Mouse (Mus musculus) liver, embryonic 15.5 days (tissue): ENCODE measurements around the gene Gnas. TPM values are rescaled to one million over a fixed set of nuclear protein-coding genes. Genes with fewer than 3 reads are reported as not detected.
A peak's percentile ranks its signal among the peaks of the same experiment; 100 is the strongest.

ENCODE experiments used
- ATAC-seq: fragments of 200-750 bp; cut with Nextera tagmentation; 2 replicates; pipeline ENCODE4 v1.8.0; 2017; ENCODE audit warnings: moderate number of reproducible peaks, mild to moderate bottlenecking, moderate library complexity; ENCODE audit not compliant: insufficient read depth
- H3K27ac ChIP-seq: fragments of 300-500 bp; sonication (generic); replicated peaks from 2 replicates; pipeline ENCODE4 v1.5.1; 2015; ENCODE audit warnings: mild to moderate bottlenecking, inconsistent platforms
- H3K27me3 ChIP-seq: fragments of 300-500 bp; sonication (generic); 2 replicates; pipeline ENCODE4 v1.6.1; 2015; ENCODE audit warnings: mild to moderate bottlenecking, inconsistent platforms
- H3K36me3 ChIP-seq: fragments of 300-500 bp; sonication (generic); replicated peaks from 2 replicates; pipeline ENCODE4 v1.6.1; 2015; ENCODE audit warnings: moderate library complexity, mild to moderate bottlenecking, inconsistent platforms
- H3K4me1 ChIP-seq: fragments of 300-500 bp; sonication (generic); replicated peaks from 2 replicates; pipeline ENCODE4 v1.6.1; 2015; ENCODE audit warnings: inconsistent platforms
- H3K4me2 ChIP-seq: fragments of 300-500 bp; sonication (generic); 2 replicates; pipeline ENCODE4 v1.6.1; 2015; ENCODE audit warnings: moderate library complexity, mild to moderate bottlenecking, inconsistent platforms
- H3K4me3 ChIP-seq: fragments of 300-500 bp; sonication (generic); replicated peaks from 2 replicates; pipeline ENCODE4 v1.5.1; 2015; ENCODE audit warnings: mild to moderate bottlenecking, inconsistent platforms
- H3K9ac ChIP-seq: fragments of 300-500 bp; sonication (generic); 2 replicates; pipeline ENCODE4 v1.6.1; 2015; ENCODE audit warnings: moderate library complexity, mild to moderate bottlenecking, inconsistent platforms
- H3K9me3 ChIP-seq: fragments of 300-500 bp; sonication (generic); replicated peaks from 2 replicates; pipeline ENCODE4 v1.6.1; 2016; ENCODE audit warnings: inconsistent platforms
- WGBS: fragments of 180-500 bp; shearing (Covaris S2); methylation state at CpG from one replicate; pipeline ENCODE4 v1.1.7; 2015; ENCODE audit warnings: mixed read lengths; ENCODE audit not compliant: insufficient replicate concordance; 5-methylcytosine and 5-hydroxymethylcytosine counted together
- polyA plus RNA-seq: library from polyadenylated mRNA; unstranded; fragments of >200 nt; fragmentation: Nextera tagmentation; extraction: Ambion mirVana; gene quantifications from 2 replicates; pipeline ENCODE4 v1.2.1, GENCODE M21; 2015

Gnas gene
- polyA plus RNA-seq, result 323 and 336 TPM in 2 replicates

DNA sequence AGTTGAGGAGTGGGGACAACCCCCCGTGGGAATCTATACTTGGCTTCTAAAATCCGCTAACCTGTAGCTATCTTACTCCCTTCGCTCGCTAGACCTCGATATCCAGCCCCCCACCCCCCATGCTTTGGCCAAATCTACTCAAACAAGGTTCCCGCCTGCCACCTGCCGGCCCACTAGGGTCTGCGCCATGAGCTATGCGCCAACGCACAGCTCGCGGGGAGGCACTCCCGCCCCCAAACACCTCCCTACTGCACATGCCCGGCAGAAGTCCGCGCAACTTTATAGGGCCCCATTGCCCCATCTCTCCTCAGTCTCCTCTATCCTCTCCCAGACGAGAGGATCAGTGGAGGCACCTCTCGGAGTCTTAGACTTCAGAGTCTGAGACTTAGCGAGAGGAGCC lies at the start of gene Gnas:
Gnas (plus strand) TSS at position 310 of the 400 bp plus-strand sequence.
- ATAC-seq, result no peak
- no peak within 1 kb of the TSS for H3K9ac ChIP-seq
- H3K36me3 ChIP-seq, result peaks cover 79% of the 10 kb centered on the region
- H3K27ac ChIP-seq, result no peak within 1 kb of the TSS
- peaks cover 63% of the 10 kb centered on the region for H3K27me3 ChIP-seq
- peak within 1 kb of the TSS; percentile 8 for H3K4me3 ChIP-seq
- peak within 1 kb of the TSS; percentile 38 for H3K4me2 ChIP-seq
- H3K9me3 ChIP-seq, result peaks cover 20% of the 10 kb centered on the region; the same call in 1 of the 2 replicates
- peaks cover 2% of the 10 kb centered on the region for H3K4me1 ChIP-seq
- 56% methylated on average over 19 of the region's 19 CpGs for WGBS

DNA sequence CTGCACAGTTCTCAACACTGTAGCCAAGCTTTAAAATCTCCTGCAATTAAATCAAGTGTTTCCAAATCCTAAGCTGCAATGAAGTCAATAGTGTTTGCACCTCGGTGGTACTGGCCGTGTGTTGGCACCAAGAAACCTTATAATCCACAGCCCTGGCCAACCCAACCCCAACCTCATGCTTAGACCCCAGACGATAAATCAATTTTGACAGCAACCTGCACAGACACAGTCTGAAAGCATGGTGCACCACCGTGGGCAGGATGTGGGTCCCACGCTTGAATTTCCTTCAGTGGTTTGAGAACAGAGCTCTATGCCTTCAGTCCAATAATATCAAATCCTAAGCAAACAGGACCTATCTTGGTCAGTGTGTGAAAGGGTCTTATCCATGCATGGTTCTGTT lies 41.7 kb upstream of the Gnas start:
- Histone ChIP-seq H3K9me3 (no peaks in the 10 kb centered on the region), H3K27ac (no peak overlapping the region), H3K4me3 (no peak overlapping the region), H3K9ac (no peak overlapping the region), H3K4me1 (no peaks in the 10 kb centered on the region), H3K4me2 (no peak overlapping the region), H3K36me3 (no peaks in the 10 kb centered on the region), H3K27me3 (no peaks in the 10 kb centered on the region)
- 28% methylated on average over 5 of the region's 5 CpGs for WGBS
- ATAC-seq, result no peak

DNA sequence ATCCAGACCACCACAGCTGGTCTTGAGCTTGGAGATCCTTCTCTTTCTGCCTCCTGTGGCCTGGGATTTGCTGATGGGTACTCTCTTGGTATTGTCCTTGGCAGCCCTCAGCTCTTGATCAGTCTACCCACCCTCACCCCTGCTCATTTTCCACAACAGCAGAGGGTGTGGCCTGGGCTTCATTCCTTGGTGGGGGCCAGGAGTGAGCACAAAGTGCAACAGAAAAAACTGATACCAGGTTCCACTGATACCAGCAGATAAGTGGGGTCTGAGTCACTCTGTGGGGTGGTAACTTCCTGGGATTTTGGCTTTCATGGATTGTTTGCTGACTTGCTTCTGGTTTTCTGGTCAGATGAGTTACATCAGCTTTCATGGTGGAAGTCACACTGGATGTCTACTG lies 32.2 kb upstream of the Gnas start:
- no peak for ATAC-seq
- H3K27ac ChIP-seq, result no peak overlapping the region
- no peak overlapping the region for H3K4me2 ChIP-seq
- no peak overlapping the region for H3K9ac ChIP-seq
- H3K36me3 ChIP-seq, result no peaks in the 10 kb centered on the region
- H3K4me1 ChIP-seq, result no peaks in the 10 kb centered on the region
- H3K4me3 ChIP-seq, result no peak overlapping the region
- no peaks in the 10 kb centered on the region for H3K27me3 ChIP-seq
- H3K9me3 ChIP-seq, result no peaks in the 10 kb centered on the region

DNA sequence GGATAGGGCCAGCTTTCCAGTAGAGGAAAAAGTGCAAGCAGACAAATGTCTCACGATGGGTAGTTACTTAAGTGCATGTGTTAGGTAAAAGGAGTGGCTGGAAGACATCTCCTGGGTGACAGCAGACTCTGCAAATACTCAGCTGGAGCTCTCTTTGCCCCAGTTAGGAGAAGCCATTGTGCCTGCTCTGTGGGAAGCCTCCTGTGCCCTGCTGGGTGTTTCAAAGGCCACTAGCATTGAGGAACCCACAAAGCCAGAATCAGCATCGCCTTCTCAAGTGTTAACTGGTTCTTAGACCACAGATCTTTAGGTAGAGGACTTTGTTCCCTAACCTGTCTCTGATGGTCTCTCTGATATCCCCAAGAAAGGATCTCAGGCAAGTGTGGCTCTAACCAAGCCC lies 26.8 kb upstream of the Gnas start:
- no peak for ATAC-seq

DNA sequence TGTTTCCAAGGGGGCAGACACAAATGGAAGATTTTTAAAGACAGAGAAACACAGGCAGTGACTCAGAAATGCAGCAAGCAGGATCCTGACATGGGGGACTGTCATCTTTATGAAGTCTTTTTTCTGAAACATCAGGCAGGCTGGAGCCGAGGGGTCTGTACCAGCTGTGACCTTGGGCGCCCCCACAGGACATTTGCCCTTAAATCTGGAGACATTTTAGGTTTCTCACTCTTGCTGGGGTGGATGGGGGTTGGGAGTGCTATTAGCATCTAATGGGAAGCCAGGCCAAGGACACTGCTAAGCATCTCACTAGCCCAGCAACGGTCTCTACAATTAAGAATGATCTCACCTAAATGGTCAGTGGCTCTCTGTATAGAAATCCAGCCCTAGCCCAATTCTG lies 24.1 kb upstream of the Gnas start:
- no peaks in the 10 kb centered on the region for H3K9me3 ChIP-seq
- no peak overlapping the region for H3K4me3 ChIP-seq
- H3K4me2 ChIP-seq, result no peak overlapping the region
- 0 out of 2 replicates have a peak, but pooled peaks cover 3% of the 10 kb centered on the region for H3K27me3 ChIP-seq
- no peak for ATAC-seq
- H3K9ac ChIP-seq, result no peak overlapping the region
- H3K27ac ChIP-seq, result no peak overlapping the region
- 19% methylated on average over 3 of the region's 3 CpGs for WGBS
- no peaks in the 10 kb centered on the region for H3K4me1 ChIP-seq
- H3K36me3 ChIP-seq, result no peaks in the 10 kb centered on the region

More for the DNA sequence above, 26.8 kb upstream of the Gnas start:
- Histone ChIP-seq H3K36me3 (no peaks in the 10 kb centered on the region), H3K4me2 (no peak overlapping the region), H3K27me3 (0 out of 2 replicates have a peak, but pooled peaks cover 3% of the 10 kb centered on the region), H3K27ac (no peak overlapping the region), H3K9me3 (no peaks in the 10 kb centered on the region), H3K9ac (no peak overlapping the region), H3K4me3 (no peak overlapping the region), H3K4me1 (no peaks in the 10 kb centered on the region)
- 29% methylated on average over 2 of the region's 2 CpGs for WGBS

DNA sequence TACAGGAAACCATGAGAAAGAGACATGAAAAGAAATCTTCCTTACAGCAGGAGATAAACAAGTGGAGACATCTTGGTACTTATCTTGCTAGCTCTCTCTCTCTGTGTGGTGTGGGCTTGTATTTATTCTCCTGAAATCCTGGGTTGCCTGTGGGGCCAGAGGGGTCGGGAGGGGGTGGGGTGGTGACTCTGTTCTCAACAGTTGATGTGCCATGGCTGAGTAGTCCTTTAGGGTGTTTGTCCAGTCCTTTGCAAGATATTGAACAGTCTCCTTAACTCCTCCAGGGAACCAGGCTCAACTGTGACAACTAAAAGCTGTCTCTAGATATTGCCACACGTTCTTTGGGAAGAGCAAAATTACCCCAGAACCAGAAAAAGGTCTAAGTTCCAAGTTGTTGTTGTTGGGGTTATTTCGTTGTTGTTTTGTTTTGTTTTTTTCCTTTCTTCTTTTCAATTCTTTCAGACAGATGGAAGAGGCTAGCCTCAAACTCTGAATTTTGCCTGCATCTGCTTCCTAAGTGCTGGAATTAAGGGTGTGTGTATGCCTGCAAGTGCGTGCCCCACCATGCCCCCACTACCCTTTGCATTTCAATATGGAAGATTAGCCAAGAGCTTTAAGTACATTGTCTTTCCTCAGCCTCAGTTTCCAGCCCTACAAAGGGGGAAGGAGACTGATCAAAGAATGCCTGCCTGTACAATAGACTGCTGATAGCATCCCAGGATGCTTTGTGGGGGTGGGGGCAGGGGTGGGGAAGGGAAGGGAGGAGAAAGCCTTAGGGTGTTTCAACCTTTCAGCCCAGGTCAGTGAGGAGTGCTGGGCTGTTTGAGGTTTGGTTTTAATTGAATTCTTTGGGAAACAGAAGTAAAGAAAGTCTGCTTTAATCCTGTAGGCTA lies 23.0 kb upstream of the Gnas start:
- H3K9me3 ChIP-seq, result no peaks in the 10 kb centered on the region
- no peak for ATAC-seq
- no peaks in the 10 kb centered on the region for H3K36me3 ChIP-seq
- H3K4me2 ChIP-seq, result no peak overlapping the region
- H3K9ac ChIP-seq, result no peak overlapping the region
- H3K27me3 ChIP-seq, result 0 out of 2 replicates have a peak, but pooled peaks cover 3% of the 10 kb centered on the region
- 22% methylated on average over 4 of the region's 4 CpGs for WGBS
- no peaks in the 10 kb centered on the region for H3K4me1 ChIP-seq
- H3K27ac ChIP-seq, result no peak overlapping the region
- H3K4me3 ChIP-seq, result no peak overlapping the region

DNA sequence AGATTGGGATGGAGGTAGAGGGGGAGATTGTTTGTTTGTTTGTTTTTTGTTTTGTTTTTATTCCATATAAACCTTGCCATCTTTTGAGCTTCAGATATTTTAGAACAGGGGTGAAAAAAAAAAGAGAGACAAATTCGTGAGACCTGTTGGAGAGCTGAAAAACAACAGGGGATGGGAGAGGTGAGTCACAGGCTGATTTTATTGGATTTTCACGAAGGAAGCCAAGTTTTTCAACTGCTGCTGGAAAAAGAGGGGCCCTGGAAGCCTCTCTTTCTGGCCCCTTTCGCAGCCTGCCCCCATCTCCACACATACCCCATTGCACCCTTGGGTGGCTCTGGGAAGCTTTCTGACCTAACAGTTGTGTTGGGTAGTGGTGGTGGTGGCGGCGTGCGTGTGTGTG lies 22.3 kb upstream of the Gnas start:
- no peak for ATAC-seq

DNA sequence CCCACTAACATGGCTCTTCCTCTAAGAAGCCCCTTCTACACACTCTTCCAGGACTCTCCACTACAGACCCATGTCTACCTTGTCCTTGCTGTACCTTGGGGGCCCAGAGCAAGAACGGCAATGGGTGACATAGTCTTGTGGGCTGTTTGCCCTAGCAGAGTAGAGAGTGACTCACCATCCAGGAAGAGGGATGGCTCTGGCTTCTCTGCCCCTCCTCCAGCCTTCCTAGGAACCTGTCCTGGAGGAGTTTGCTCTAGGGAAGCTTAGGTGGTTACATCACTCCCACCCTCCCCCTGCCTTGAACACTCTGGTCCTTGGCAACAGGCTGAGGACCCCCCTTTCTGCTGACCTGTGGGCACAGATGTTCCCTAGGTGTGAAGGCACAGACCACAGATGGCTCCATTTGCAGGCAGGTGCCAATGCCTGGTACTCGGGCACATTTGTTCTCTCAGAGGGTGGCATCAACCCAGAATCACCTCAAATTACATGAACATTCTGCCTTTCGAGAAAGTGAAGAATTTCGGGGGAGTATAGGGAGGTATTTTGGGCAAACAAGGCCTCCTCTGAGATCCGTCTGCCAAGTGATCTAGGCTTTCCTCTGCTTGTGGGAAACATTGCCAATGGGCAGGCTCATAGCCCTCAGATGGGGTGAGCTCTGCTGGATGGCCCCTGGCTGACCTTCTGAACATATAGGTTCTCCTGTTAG lies 20.9 kb upstream of the Gnas start:
- no peaks in the 10 kb centered on the region for H3K4me1 ChIP-seq
- no peak overlapping the region for H3K4me3 ChIP-seq
- 0 out of 2 replicates have a peak, but pooled peaks cover 3% of the 10 kb centered on the region for H3K27me3 ChIP-seq
- 42% methylated on average over 5 of the region's 5 CpGs for WGBS
- no peaks in the 10 kb centered on the region for H3K9me3 ChIP-seq
- H3K27ac ChIP-seq, result no peak overlapping the region
- no peak overlapping the region for H3K9ac ChIP-seq
- no peak overlapping the region for H3K4me2 ChIP-seq
- ATAC-seq, result no peak
- peaks cover 8% of the 10 kb centered on the region; the same call in 1 of the 2 replicates for H3K36me3 ChIP-seq

More for the DNA sequence above, 22.3 kb upstream of the Gnas start:
- no peak overlapping the region for H3K27ac ChIP-seq
- H3K36me3 ChIP-seq, result no peaks in the 10 kb centered on the region
- H3K27me3 ChIP-seq, result 0 out of 2 replicates have a peak, but pooled peaks cover 3% of the 10 kb centered on the region
- no peak overlapping the region for H3K4me2 ChIP-seq
- H3K4me1 ChIP-seq, result no peaks in the 10 kb centered on the region
- no peak overlapping the region for H3K9ac ChIP-seq
- no peak overlapping the region for H3K4me3 ChIP-seq
- no peaks in the 10 kb centered on the region for H3K9me3 ChIP-seq
- WGBS, result 42% methylated on average over 6 of the region's 6 CpGs

DNA sequence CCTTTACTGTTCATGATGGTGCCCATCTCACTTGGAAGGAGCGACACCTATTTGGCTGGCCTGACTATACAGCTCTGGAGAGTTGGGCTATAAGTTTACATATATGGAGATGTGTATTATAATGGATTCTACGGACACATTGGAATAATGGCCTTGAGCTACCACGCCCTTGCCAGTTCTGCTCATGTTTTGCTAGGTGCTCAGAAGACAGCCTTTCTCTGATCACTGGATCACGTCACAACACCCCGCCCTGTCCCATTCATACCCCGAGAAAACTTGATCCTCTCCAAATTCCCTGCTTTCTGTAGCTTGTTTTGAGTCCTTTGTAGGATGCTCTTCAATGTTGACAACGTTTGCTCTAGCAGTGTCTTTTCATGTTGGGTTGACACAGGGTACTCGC lies 19.9 kb upstream of the Gnas start:
- H3K4me3 ChIP-seq, result no peak overlapping the region
- H3K4me2 ChIP-seq, result no peak overlapping the region
- H3K9me3 ChIP-seq, result no peaks in the 10 kb centered on the region
- peaks cover 8% of the 10 kb centered on the region; the same call in 1 of the 2 replicates for H3K36me3 ChIP-seq
- ATAC-seq, result no peak
- H3K9ac ChIP-seq, result no peak overlapping the region
- 68% methylated on average over 8 of the region's 8 CpGs for WGBS
- H3K27ac ChIP-seq, result no peak overlapping the region
- H3K4me1 ChIP-seq, result no peaks in the 10 kb centered on the region
- H3K27me3 ChIP-seq, result 0 out of 2 replicates have a peak, but pooled peaks cover 3% of the 10 kb centered on the region

DNA sequence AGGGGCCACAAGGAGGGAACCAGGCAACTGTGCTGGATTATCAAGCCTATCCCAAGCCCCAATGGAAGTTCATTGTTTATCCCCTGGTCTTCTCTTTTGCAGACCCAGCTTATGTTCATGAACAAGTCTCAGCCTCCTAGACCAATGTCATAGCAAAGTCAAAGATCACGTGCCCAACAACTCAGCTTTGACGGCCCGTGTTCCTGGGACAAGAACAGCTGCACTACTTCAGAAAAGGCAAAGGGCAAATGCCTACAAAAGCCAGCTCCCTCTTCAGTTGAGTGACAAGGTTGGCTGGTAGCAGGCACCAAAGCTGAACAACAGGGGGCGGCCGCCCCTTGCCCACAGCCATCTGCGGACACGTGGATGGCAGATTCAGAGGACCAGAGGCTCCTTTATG lies 13.7 kb upstream of the Gnas start:
- no peaks in the 10 kb centered on the region for H3K4me1 ChIP-seq
- no peak for ATAC-seq
- H3K27me3 ChIP-seq, result no peaks in the 10 kb centered on the region
- H3K4me3 ChIP-seq, result no peak overlapping the region
- H3K27ac ChIP-seq, result no peak overlapping the region
- no peaks in the 10 kb centered on the region for H3K9me3 ChIP-seq
- peaks cover 8% of the 10 kb centered on the region; the same call in 1 of the 2 replicates for H3K36me3 ChIP-seq
- H3K9ac ChIP-seq, result no peak overlapping the region
- no peak overlapping the region for H3K4me2 ChIP-seq
- WGBS, result 80% methylated on average over 7 of the region's 7 CpGs

DNA sequence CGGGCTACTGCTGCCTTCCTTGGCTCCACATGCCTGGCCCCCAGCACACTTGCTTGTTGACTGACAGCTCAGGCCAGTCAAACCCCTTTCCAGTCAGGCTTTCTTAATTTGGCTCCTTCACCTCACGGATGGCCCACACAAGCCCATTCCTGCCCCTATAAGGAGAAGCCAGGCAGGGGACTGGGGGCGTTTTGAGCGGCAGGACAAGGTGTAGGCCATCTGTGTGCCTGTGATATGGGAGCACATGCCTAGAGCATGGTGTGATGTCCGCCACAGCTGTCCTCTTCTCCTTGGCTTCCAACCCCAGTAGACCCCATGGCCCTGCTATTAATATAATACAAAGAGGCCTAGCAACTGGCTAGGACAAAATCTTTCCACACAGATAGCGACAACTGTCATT lies 12.7 kb upstream of the Gnas start:
- no peak overlapping the region for H3K27ac ChIP-seq
- H3K4me2 ChIP-seq, result no peak overlapping the region
- peaks cover 12% of the 10 kb centered on the region; the same call in 1 of the 2 replicates for H3K36me3 ChIP-seq
- 68% methylated on average over 6 of the region's 6 CpGs for WGBS
- H3K4me3 ChIP-seq, result no peak overlapping the region
- no peaks in the 10 kb centered on the region for H3K27me3 ChIP-seq
- no peak overlapping the region for H3K9ac ChIP-seq
- ATAC-seq, result no peak
- no peaks in the 10 kb centered on the region for H3K9me3 ChIP-seq
- no peaks in the 10 kb centered on the region for H3K4me1 ChIP-seq
